Mouse (Mus musculus) CD4-positive, CD25-positive, alpha-beta regulatory T cell, adult 4 months (primary cell): ENCODE results near the gene Slamf6. TPM values are rescaled to one million over a fixed set of nuclear protein-coding genes. Genes with fewer than 3 reads are reported as not detected.

Experiments
- ATAC-seq: one replicate; pipeline ENCODE4 v1.8.0; 2017
- polyA plus RNA-seq, 2 experiments: library from polyadenylated mRNA; unstranded; fragments of 100-300 nt; shearing (Covaris generic); gene quantifications; one replicate each; pipeline ENCODE4 v1.2.1; 2017

The Slamf6 gene
- polyA plus RNA-seq, 2 experiments from 2014 or later, result 266 to 302 TPM

GRCm38 (mm10) chr1:171996701-171997100, 79.4 kb downstream of the Slamf6 start:
- ATAC-seq, result no peak

- ATAC-seq, result no peak
Observed at GRCm38 (mm10) chr1:171998820-171999597, 81.7 kb downstream of the Slamf6 start.

GRCm38 (mm10) chr1:172000641-172001040, 83.3 kb downstream of the Slamf6 start:
- peak; percentile 99 for ATAC-seq

GRCm38 (mm10) chr1:172001665-172002064, 84.3 kb downstream of the Slamf6 start:
- ATAC-seq, result no peak

Other genes starting within 250 kb of the Slamf6 start
- 100 to 1,000 TPM; 451 to 548 TPM for gene Cd48, start 235.5 kb upstream of the Slamf6 start, polyA plus RNA-seq
- 10 to 100 TPM; 72.6 to 97.4 TPM for gene Slamf1, start 150.4 kb upstream of the Slamf6 start, polyA plus RNA-seq
- 100 to 1,000 TPM; 206 to 219 TPM for gene Cd84, start 77.8 kb upstream of the Slamf6 start, polyA plus RNA-seq
- 1 to 10 TPM; 1.6 to 2.5 TPM for gene Gm10521, start 21.9 kb upstream of the Slamf6 start, polyA plus RNA-seq
- gene Vangl2, start 110.9 kb downstream of the Slamf6 start, polyA plus RNA-seq, result 1 to 10 TPM in 1 of 2 experiments, under 1 TPM in 1; 0.67 to 1.2 TPM
- not detected for gene Nhlh1, start 140.1 kb downstream of the Slamf6 start, polyA plus RNA-seq
- gene Copa, start 165.0 kb downstream of the Slamf6 start, polyA plus RNA-seq, result 100 to 1,000 TPM in 1 of 2 experiments, 10 to 100 TPM in 1; 97.8 to 161 TPM
- gene Ncstn, start 165.3 kb downstream of the Slamf6 start, polyA plus RNA-seq, result 100 to 1,000 TPM; 105 to 161 TPM
- 100 to 1,000 TPM in 1 of 2 experiments, 10 to 100 TPM in 1; 82.9 to 122 TPM for gene Pex19, start 209.2 kb downstream of the Slamf6 start, polyA plus RNA-seq
- gene Dcaf8, start 230.6 kb downstream of the Slamf6 start, polyA plus RNA-seq, result 100 to 1,000 TPM in 1 of 2 experiments, 10 to 100 TPM in 1; 76.5 to 132 TPM